Mouse (Mus musculus) forebrain, embryonic 13.5 days (tissue): Measurements from ENCODE around the gene Snai3. TPM values are rescaled to one million over a fixed set of nuclear protein-coding genes. Genes with fewer than 3 reads are reported as not detected.

Experiments
- ATAC-seq: fragments of 200-750 bp; cut with Nextera tagmentation; 2 replicates; pipeline ENCODE4 v1.8.0; 2017
- H3K27ac ChIP-seq: fragments of 300-500 bp; sonication (generic); 2 replicates; pipeline ENCODE4 v1.5.1; 2015; ENCODE audit warnings: inconsistent platforms, mild to moderate bottlenecking, moderate library complexity
- H3K27me3 ChIP-seq: fragments of 300-500 bp; sonication (generic); 2 replicates; pipeline ENCODE4 v1.6.1; 2015; ENCODE audit warnings: mild to moderate bottlenecking, inconsistent platforms
- H3K36me3 ChIP-seq: fragments of 300-500 bp; sonication (generic); 2 replicates; pipeline ENCODE4 v1.6.1; 2015; ENCODE audit warnings: mild to moderate bottlenecking, inconsistent platforms; ENCODE audit not compliant: poor library complexity, severe bottlenecking
- H3K4me1 ChIP-seq: fragments of 300-500 bp; sonication (generic); 2 replicates; pipeline ENCODE4 v1.6.1; 2015; ENCODE audit warnings: inconsistent platforms
- H3K4me2 ChIP-seq: fragments of 300-500 bp; sonication (generic); 2 replicates; pipeline ENCODE4 v1.6.1; 2015; ENCODE audit warnings: inconsistent platforms, mild to moderate bottlenecking, moderate library complexity
- H3K4me3 ChIP-seq: fragments of 300-500 bp; sonication (generic); 2 replicates; pipeline ENCODE4 v1.5.1; 2015; ENCODE audit warnings: mild to moderate bottlenecking, inconsistent platforms
- H3K9ac ChIP-seq: fragments of 300-500 bp; sonication (generic); 2 replicates; pipeline ENCODE4 v1.6.1; 2015; ENCODE audit warnings: mild to moderate bottlenecking, inconsistent platforms
- H3K9me3 ChIP-seq: fragments of 300-500 bp; sonication (generic); replicated peaks from 2 replicates; pipeline ENCODE4 v1.6.1; 2016; ENCODE audit warnings: inconsistent platforms
- WGBS: fragments of 180-500 bp; shearing (Covaris S2); methylation state at CpG from one replicate; pipeline ENCODE4 v1.1.7; 2015; 5-methylcytosine and 5-hydroxymethylcytosine counted together
- polyA plus RNA-seq: library from polyadenylated mRNA; unstranded; fragments of >200 nt; fragmentation: Nextera tagmentation; extraction: Ambion mirVana; gene quantifications from 2 replicates; pipeline ENCODE4 v1.2.1, GENCODE M21; 2015

Gene Snai3
- polyA plus RNA-seq, 1 experiment from 2014 or later = 0.10 TPM

DNA sequence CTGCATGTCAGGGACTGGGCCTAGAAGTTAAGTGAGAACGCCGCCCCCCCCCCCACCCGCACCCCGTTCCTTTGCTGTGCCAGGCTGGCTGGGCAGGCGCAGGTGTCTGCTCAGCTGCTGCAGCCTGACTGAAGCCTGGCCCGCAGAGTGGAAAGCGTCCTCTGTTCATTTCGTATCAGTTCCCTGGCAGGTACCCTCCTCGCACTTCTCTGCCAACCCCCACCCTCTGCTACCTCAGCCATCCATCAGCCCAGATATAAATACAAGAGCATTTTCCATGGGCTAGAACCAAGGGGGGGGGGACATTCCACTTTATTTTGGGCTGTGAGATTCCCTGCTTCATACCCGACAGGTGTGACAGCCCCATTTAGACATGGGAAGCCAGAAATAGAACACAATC, 8.4 kb downstream of the Snai3 start:
- ATAC-seq = no peak
- WGBS = 84% methylated on average over 10 of the region's 10 CpGs

GRCm38 (mm10) chr8:122451161-122451703, 9.3 kb downstream of the Snai3 start:
- 82% methylated on average over 7 of the region's 7 CpGs for WGBS
- Histone ChIP-seq H3K4me2 (no peak overlapping the region), H3K4me3 (no peak overlapping the region), H3K36me3 (no peaks in the 10 kb centered on the region), H3K4me1 (no peaks in the 10 kb centered on the region), H3K27ac (no peak overlapping the region), H3K27me3 (peaks cover 9% of the 10 kb centered on the region; the same call in 1 of the 2 replicates), H3K9ac (no peak overlapping the region), H3K9me3 (no peaks in the 10 kb centered on the region)
- ATAC-seq = no peak

More for the DNA sequence above, 8.4 kb downstream of the Snai3 start:
- no peaks in the 10 kb centered on the region for H3K4me1 ChIP-seq
- H3K9ac ChIP-seq = no peak overlapping the region
- H3K27ac ChIP-seq = no peak overlapping the region
- no peak overlapping the region for H3K4me2 ChIP-seq
- H3K27me3 ChIP-seq = peaks cover 18% of the 10 kb centered on the region
- no peaks in the 10 kb centered on the region for H3K9me3 ChIP-seq
- H3K36me3 ChIP-seq = no peaks in the 10 kb centered on the region
- H3K4me3 ChIP-seq = no peak overlapping the region

GRCm38 (mm10) chr8:122445203-122445602, 15.3 kb downstream of the Snai3 start:
- Histone ChIP-seq H3K4me1 (peaks cover 25% of the 10 kb centered on the region), H3K9ac (no peak overlapping the region), H3K27ac (peak overlapping the region; percentile 98), H3K4me3 (no peak overlapping the region), H3K9me3 (no peaks in the 10 kb centered on the region), H3K36me3 (no peaks in the 10 kb centered on the region), H3K27me3 (no peaks in the 10 kb centered on the region), H3K4me2 (peak overlapping the region; percentile 95; the same call in 1 of the 2 replicates)
- no peak for ATAC-seq
- WGBS = 64% methylated on average over 3 of the region's 3 CpGs

DNA sequence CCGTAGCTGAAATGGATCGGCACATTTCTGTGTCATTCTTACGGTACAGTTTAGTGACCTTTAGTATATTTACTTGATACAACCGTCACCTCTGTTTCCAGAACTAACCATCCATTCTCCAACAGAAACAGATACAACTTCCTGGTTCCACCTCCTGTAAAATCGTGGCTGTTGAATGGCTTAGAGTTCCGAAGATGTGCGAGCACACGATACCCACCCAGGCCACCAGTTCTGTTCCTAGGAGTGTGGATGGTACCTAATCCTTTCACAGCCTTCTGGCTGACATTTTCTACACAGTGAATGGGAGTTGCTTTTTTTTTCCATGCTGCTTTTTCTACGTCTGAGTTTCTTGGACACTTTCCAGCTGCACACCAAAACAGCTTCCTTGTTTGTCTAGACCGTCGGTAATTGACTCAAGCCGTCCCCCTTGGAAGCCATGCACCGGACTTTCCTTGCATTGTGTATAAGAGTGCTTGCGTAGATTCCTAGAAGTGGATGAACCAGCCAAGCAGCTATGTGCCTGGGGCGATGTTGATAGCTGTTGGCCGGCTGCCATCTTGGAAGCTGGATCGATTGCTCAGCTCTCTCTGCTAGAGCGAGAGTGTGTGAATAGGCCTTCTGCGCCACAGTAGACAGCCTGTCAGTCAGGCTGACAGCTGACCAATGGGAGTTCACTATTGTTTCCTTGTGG, 16.3 kb downstream of the Snai3 start:
- 8% methylated on average over 19 of the region's 19 CpGs for WGBS
- no peaks in the 10 kb centered on the region for H3K27me3 ChIP-seq
- peak overlapping the region; percentile 95 for H3K4me2 ChIP-seq
- H3K4me3 ChIP-seq = peak overlapping the region; percentile 69
- peaks cover 25% of the 10 kb centered on the region for H3K4me1 ChIP-seq
- ATAC-seq = peak; percentile 64
- no peaks in the 10 kb centered on the region for H3K9me3 ChIP-seq
- H3K36me3 ChIP-seq = peaks cover 7% of the 10 kb centered on the region; the same call in 1 of the 2 replicates
- peak overlapping the region; percentile 83 for H3K9ac ChIP-seq
- H3K27ac ChIP-seq = peak overlapping the region; percentile 98

DNA sequence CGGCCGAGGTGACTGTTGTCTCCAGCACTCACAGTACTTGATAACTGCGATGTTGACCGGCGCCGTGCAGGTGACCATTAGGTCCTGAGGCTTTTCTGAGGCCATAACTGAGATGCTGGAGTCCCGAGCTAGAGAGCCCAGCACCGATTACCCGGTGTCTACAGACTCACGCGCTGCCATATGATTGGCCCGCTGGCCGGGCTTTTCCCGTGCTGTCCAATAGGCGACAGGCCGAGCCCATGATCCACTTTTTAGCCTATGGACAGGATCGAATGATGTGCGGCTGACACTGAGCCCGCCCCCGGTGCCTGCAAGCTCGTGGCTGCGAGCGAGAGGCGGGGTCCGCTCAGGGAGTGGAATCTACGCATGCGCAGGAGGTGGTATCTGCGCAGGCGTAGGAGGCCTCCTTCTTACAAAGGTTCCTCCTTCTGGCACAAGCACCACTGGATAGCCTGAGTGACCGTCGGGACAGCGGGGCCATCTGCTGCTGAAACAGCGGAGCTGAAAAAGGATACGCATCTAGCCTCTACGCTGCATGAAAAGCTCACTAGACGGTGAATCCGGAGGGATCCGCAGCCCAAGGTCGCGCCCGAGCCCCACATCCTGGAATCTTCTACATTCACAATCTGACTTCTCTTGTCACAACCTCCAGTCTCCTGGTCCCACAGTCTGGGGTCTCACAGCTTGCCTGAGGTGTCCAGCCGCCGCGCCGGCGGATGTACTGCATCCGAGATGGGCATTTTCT, 17.1 kb downstream of the Snai3 start, which contains the start of gene Mvd:
Gene Mvd (minus strand): TSS at position 161 of the 745 bp plus-strand sequence.
- ATAC-seq = peak; percentile 98
- Histone ChIP-seq H3K4me2 (peak within 1 kb of the TSS; percentile 95), H3K27ac (peak within 1 kb of the TSS; percentile 98), H3K9ac (peak within 1 kb of the TSS; percentile 83), H3K4me1 (peaks cover 25% of the 10 kb centered on the region), H3K9me3 (no peaks in the 10 kb centered on the region), H3K36me3 (peaks cover 14% of the 10 kb centered on the region), H3K4me3 (peak within 1 kb of the TSS; percentile 69), H3K27me3 (no peaks in the 10 kb centered on the region)
- WGBS = under 1% methylated on average over 47 of the region's 47 CpGs

DNA sequence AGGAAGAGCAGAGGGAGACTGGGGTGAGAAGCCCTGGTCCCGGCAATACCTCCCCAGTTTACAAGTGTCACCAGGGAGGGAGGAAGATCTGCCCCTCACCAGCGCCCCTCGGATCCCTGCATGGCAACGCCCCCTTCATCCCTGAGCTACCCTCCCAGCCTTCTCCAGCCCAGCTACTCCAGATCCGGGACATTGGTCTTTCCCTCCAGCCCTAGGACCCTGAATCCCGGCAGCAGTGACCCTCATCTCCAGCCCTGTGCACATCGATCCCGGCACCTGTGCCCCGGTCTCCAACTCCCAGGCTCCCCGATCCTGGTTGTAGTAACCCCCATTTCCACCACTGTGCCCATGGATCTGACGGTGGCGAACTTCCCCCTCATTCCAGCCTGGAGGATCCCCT, 17.8 kb downstream of the Snai3 start:
- no peaks in the 10 kb centered on the region for H3K27me3 ChIP-seq
- H3K36me3 ChIP-seq = peaks cover 20% of the 10 kb centered on the region
- H3K4me3 ChIP-seq = peak overlapping the region; percentile 69
- WGBS = 0% methylated on average over 12 of the region's 12 CpGs
- peaks cover 25% of the 10 kb centered on the region for H3K4me1 ChIP-seq
- peak overlapping the region; percentile 83 for H3K27ac ChIP-seq
- ATAC-seq = no peak
- H3K9me3 ChIP-seq = no peaks in the 10 kb centered on the region
- H3K4me2 ChIP-seq = peak overlapping the region; percentile 95
- H3K9ac ChIP-seq = peak overlapping the region; percentile 76

GRCm38 (mm10) chr8:122442356-122442755, 18.2 kb downstream of the Snai3 start:
- H3K9ac ChIP-seq = peak overlapping the region; percentile 76
- no peaks in the 10 kb centered on the region for H3K9me3 ChIP-seq
- H3K4me2 ChIP-seq = peak overlapping the region; percentile 95
- no peak for ATAC-seq
- 18% methylated on average over 7 of the region's 7 CpGs for whole genome bisulfite sequencing
- peaks cover 25% of the 10 kb centered on the region for H3K36me3 ChIP-seq
- H3K4me1 ChIP-seq = peaks cover 25% of the 10 kb centered on the region
- H3K27ac ChIP-seq = peak overlapping the region; percentile 83; the same call in 1 of the 2 replicates
- H3K27me3 ChIP-seq = no peaks in the 10 kb centered on the region
- peak overlapping the region; percentile 69 for H3K4me3 ChIP-seq

DNA sequence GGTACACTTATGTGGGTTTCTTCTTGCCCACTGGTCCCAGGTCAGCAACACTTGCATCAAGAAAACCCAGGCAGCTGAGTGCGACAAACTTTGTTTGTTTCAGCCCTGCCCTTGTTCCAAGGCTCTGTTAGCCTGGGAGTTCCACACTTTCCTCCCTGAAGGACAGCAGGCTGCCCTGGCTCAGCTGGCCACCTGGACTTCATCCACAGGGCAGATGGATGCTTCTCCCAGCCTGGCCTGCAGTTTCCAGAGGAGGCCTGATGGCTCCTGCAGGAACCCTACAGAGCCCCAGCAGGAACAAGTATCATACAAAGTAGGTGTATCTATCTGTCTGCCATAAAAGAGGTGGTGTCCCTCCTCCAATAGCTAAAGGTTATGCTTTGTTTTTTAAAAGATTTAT, 19.2 kb downstream of the Snai3 start:
- no peak for ATAC-seq
- WGBS = 96% methylated on average over 1 of the region's 1 CpGs
- H3K4me3 ChIP-seq = no peak overlapping the region

GRCm38 (mm10) chr8:122439336-122439735, 21.2 kb downstream of the Snai3 start:
- ATAC-seq = no peak
- no peak overlapping the region for H3K27ac ChIP-seq
- WGBS = 94% methylated on average over 16 of the region's 16 CpGs

More for the DNA sequence above, 19.2 kb downstream of the Snai3 start:
- no peaks in the 10 kb centered on the region for H3K27me3 ChIP-seq
- H3K36me3 ChIP-seq = peaks cover 35% of the 10 kb centered on the region
- H3K9me3 ChIP-seq = no peaks in the 10 kb centered on the region
- no peak overlapping the region for H3K27ac ChIP-seq
- H3K9ac ChIP-seq = no peak overlapping the region
- no peak overlapping the region for H3K4me2 ChIP-seq
- H3K4me1 ChIP-seq = peaks cover 25% of the 10 kb centered on the region

DNA sequence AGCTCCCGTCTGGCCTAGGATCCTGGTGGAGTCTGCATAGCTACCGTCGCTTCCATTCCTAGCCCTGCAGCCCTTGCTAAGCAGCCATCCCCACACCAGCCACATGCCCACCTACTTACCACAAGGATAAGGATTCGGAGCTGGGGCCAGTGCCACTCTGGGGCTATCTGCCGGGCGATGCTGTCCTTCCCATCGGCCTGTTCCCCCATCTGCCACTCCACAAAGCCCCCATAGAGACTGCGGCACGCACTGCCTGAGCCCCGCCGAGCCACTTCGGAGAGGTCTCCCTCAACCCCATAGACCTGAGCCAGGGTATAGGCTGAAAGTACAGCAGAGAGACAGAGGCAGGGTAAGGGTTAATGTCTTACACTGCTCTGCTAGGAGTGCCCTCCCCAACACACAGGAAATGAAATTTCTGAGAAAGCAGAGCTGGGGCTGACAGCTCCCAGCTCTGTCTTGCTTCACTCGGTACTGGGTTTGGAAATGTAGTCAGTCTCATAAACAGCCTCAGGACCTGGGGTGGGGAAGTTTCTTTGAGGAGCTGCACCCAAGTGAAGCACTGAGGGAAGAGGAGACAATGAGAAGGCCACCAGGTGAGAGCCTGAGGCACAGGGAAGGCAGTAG, 22.7 kb downstream of the Snai3 start:
- no peak for ATAC-seq
- no peaks in the 10 kb centered on the region for H3K27me3 ChIP-seq
- no peak overlapping the region for H3K4me3 ChIP-seq
- peaks cover 5% of the 10 kb centered on the region; the same call in 1 of the 2 replicates for H3K9me3 ChIP-seq
- H3K27ac ChIP-seq = no peak overlapping the region
- 91% methylated on average over 13 of the region's 13 CpGs for WGBS
- H3K4me2 ChIP-seq = no peak overlapping the region
- H3K9ac ChIP-seq = no peak overlapping the region
- H3K4me1 ChIP-seq = peaks cover 10% of the 10 kb centered on the region
- H3K36me3 ChIP-seq = peaks cover 65% of the 10 kb centered on the region

More at GRCm38 (mm10) chr8:122439336-122439735, 21.2 kb downstream of the Snai3 start:
- Histone ChIP-seq H3K9ac (no peak overlapping the region), H3K36me3 (peaks cover 54% of the 10 kb centered on the region), H3K4me3 (no peak overlapping the region), H3K4me2 (no peak overlapping the region), H3K4me1 (peaks cover 8% of the 10 kb centered on the region), H3K9me3 (peaks cover 5% of the 10 kb centered on the region; the same call in 1 of the 2 replicates), H3K27me3 (no peaks in the 10 kb centered on the region)

DNA sequence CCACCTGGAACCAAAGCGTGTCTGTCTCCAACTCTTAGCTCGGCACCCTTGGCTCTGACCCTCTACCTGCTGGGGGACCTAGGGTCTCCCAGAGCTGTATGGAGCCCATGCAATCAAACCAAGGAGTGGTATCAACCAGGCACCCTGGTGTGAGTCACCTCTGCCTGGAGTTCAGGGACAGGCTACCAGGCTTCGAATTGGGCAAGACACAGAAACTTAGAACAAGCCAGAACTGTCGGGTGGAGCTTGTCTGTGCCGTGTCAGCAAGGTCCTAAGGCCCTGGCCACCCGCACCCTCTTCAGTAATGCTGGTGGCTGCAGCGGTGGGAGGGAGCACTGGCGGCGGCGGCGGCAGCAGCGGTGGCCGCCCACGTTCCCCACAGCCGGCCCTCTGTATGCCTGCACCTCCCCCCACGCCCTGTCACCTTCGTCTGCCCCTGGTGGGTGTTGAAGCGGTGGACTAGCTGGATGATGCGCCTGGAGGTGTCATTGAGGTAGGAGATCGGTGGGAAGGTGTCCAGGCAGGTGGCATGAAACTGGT, 23.9 kb downstream of the Snai3 start:
- Histone ChIP-seq H3K4me3 (no peak overlapping the region), H3K27ac (no peak overlapping the region), H3K36me3 (peaks cover 65% of the 10 kb centered on the region), H3K9me3 (peaks cover 5% of the 10 kb centered on the region; the same call in 1 of the 2 replicates), H3K4me2 (no peak overlapping the region), H3K27me3 (no peaks in the 10 kb centered on the region; the same call in 1 of the 2 replicates), H3K4me1 (peaks cover 15% of the 10 kb centered on the region), H3K9ac (no peak overlapping the region)
- WGBS = 91% methylated on average over 20 of the region's 20 CpGs
- no peak for ATAC-seq
